Mouse (Mus musculus) embryonic facial prominence, embryonic 11.5 days (tissue): ENCODE data around the gene Hspa1b. TPM values are rescaled to one million over a fixed set of nuclear protein-coding genes. Genes with fewer than 3 reads are reported as not detected.
"Not testable (repeated sequence)": the region's sequence is repeated elsewhere in the genome, so short reads cannot be mapped to it uniquely, and the experiment has no call there.

Experiments
- ATAC-seq: fragments of 200-750 bp; cut with Nextera tagmentation; replicated peaks from 2 replicates; pipeline ENCODE4 v1.8.0; 2017; ENCODE audit warnings: low read depth; ENCODE audit not compliant: insufficient number of reproducible peaks, low FRiP score, low TSS enrichment
- DNase-seq: peaks from one replicate; pipeline ENCODE4 v3.0.0-alpha.2; 2015; ENCODE audit warnings: low spot score
- H3K27ac ChIP-seq: fragments of 300-500 bp; sonication (generic); replicated peaks from 2 replicates; pipeline ENCODE4 v1.5.1; 2014; ENCODE audit warnings: mild to moderate bottlenecking, low read depth, low read length, control low read depth
- H3K27me3 ChIP-seq: fragments of 300-500 bp; sonication (generic); 2 replicates; pipeline ENCODE4 v1.6.1; 2014; ENCODE audit warnings: mild to moderate bottlenecking, low read length, moderate library complexity, mixed read lengths; ENCODE audit not compliant: control insufficient read depth, insufficient read depth
- H3K36me3 ChIP-seq: fragments of 300-500 bp; sonication (generic); replicated peaks from 2 replicates; pipeline ENCODE4 v1.6.1; 2014; ENCODE audit warnings: low read depth, mild to moderate bottlenecking, low read length, moderate library complexity, mixed read lengths; ENCODE audit not compliant: control insufficient read depth, insufficient read depth
- H3K4me1 ChIP-seq: fragments of 300-500 bp; sonication (generic); 2 replicates; pipeline ENCODE4 v1.6.1; 2014; ENCODE audit warnings: low read length, mixed read lengths; ENCODE audit not compliant: control insufficient read depth, insufficient read depth
- H3K4me2 ChIP-seq: fragments of 300-500 bp; sonication (generic); 2 replicates; pipeline ENCODE4 v1.6.1; 2014; ENCODE audit warnings: low read depth, mild to moderate bottlenecking, control low read depth, low read length, moderate library complexity
- H3K4me3 ChIP-seq: fragments of 300-500 bp; sonication (generic); 2 replicates; pipeline ENCODE4 v1.5.1; 2014; ENCODE audit warnings: low read depth, low read length, control low read depth
- H3K9ac ChIP-seq: fragments of 300-500 bp; sonication (generic); replicated peaks from 2 replicates; pipeline ENCODE4 v1.6.1; 2014; ENCODE audit warnings: mild to moderate bottlenecking, control low read depth, low read length
- H3K9me3 ChIP-seq: fragments of 300-500 bp; sonication (generic); replicated peaks from 2 replicates; pipeline ENCODE4 v1.6.1; 2016; ENCODE audit warnings: mild to moderate bottlenecking, low read length, inconsistent platforms, mixed read lengths; ENCODE audit not compliant: control insufficient read depth
- WGBS: fragments of 180-500 bp; shearing (Covaris S2); extraction: QIAGEN DNeasy Blood & Tissue Kit; methylation state at CpG from one replicate; pipeline ENCODE4 v1.1.7; 2014; 5-methylcytosine and 5-hydroxymethylcytosine counted together
- polyA plus RNA-seq: library from polyadenylated mRNA; unstranded; fragments of >200 nt; fragmentation: Nextera tagmentation; extraction: Ambion mirVana; gene quantifications from 2 replicates; pipeline ENCODE4 v1.2.1, GENCODE M21; 2014

Gene Hspa1b
- polyA plus RNA-seq, 1 experiment from 2014 or later: 0.21 TPM

DNA sequence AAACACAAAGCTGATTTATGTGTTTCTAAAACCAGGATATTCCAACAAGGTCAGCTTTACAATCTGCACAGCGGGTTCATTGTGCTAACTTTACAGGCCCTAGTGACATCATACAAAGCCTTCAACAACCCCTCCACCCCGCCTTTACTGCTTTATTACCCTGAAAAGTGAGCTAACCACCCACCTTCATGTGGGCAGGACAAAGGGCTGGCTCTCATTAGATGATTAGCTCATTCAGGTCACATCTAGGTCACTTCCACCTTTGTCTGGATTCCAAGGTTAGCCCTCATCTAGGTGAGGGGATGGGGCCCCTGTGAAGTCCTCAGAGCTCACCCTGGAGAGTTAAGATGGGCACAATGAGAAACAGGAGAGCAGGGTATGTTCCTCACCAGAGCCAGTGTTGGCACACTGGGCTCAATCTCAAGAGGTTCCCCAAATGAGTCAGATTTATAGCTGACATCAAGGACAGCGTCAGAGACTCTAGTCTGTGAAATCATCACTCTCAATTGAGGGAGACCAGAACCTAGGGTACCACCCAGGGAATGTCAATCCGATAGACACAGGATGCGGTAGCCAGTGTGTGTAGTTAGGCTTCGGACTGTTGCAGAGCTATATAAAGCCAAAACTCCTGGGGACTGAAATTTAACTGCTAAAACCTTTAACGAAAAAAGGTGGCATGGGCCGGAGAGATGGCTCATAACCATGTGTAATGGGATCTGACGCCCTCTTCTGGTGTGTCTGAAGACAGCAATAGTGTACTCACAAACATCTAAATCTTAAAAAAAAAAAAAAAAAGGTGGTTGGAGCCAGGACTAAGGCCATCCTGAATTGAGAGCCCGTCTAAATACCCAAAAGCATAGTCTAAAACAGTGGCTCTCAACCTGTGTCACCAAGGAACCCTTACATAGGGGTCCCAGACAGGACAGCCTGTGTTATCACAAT lies 8.3 kb downstream of the Hspa1b start:
- DNase-seq: no peak
- peak overlapping the region; percentile 93 for H3K27ac ChIP-seq
- H3K9me3 ChIP-seq: no peaks in the 10 kb centered on the region
- H3K9ac ChIP-seq: peak overlapping the region; percentile 99
- H3K4me1 ChIP-seq: peaks cover 4% of the 10 kb centered on the region; the same call in 1 of the 2 replicates
- H3K27me3 ChIP-seq: no peaks in the 10 kb centered on the region
- peak overlapping the region; percentile 42 for H3K4me2 ChIP-seq
- H3K36me3 ChIP-seq: peaks cover 12% of the 10 kb centered on the region
- no peak for ATAC-seq
- H3K4me3 ChIP-seq: peak overlapping the region; percentile 97
- 31% methylated on average over 10 of the region's 10 CpGs for WGBS

DNA sequence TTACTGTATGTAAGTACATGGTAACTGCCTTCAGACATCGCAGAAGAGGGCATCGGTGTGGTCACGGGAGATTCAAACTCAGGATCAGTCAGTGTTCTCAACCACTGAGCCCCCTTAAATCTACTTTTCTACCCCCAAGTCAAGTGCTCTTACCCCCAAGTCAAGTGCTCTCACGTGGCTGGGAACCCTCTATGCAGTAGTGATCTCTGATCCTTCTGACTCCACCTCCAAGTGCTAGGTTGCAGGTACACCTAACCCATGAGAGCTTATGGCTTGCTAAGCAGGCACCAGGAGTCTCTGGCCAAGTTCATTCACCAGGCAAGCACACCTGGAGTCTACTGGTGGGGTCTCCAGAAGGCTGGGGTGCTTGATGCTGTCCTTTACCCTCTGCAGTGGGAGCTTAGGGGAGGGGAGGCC lies 9.5 kb downstream of the Hspa1b start:
- H3K27ac ChIP-seq: 0 out of 2 replicates have a peak overlapping the region, but pooled peaks have one; percentile 16
- H3K36me3 ChIP-seq: peaks cover 12% of the 10 kb centered on the region
- no peaks in the 10 kb centered on the region for H3K9me3 ChIP-seq
- 34% methylated on average over 4 of the region's 4 CpGs for WGBS
- peak overlapping the region; percentile 4; the same call in 1 of the 2 replicates for H3K4me3 ChIP-seq
- H3K4me1 ChIP-seq: peaks cover 4% of the 10 kb centered on the region; the same call in 1 of the 2 replicates
- DNase-seq: no peak
- H3K9ac ChIP-seq: no peak overlapping the region
- H3K4me2 ChIP-seq: no peak overlapping the region
- H3K27me3 ChIP-seq: no peaks in the 10 kb centered on the region
- no peak for ATAC-seq

GRCm38 (mm10) chr17:34948721-34949552 lies 10.1 kb downstream of the Hspa1b start:
- 61% methylated on average over 9 of the region's 9 CpGs for WGBS
- H3K27me3 ChIP-seq, H3K4me1 ChIP-seq, DNase-seq, H3K4me3 ChIP-seq, H3K27ac ChIP-seq, H3K9ac ChIP-seq, H3K4me2 ChIP-seq, ATAC-seq, H3K9me3 ChIP-seq: not testable (repeated sequence)
- peaks cover 12% of the 10 kb centered on the region for H3K36me3 ChIP-seq

- peaks cover 12% of the 10 kb centered on the region for H3K36me3 ChIP-seq
- no peak overlapping the region for H3K27ac ChIP-seq
- no peak overlapping the region for H3K9ac ChIP-seq
- H3K9me3 ChIP-seq: no peaks in the 10 kb centered on the region
- H3K4me3 ChIP-seq: no peak overlapping the region
- H3K27me3 ChIP-seq: no peaks in the 10 kb centered on the region
- 28% methylated on average over 8 of the region's 8 CpGs for WGBS
- no peak overlapping the region for H3K4me2 ChIP-seq
- ATAC-seq: no peak
- DNase-seq: peak; percentile 67
- H3K4me1 ChIP-seq: peaks cover 4% of the 10 kb centered on the region; the same call in 1 of the 2 replicates
Observed at GRCm38 (mm10) chr17:34947606-34948005, 11.4 kb downstream of the Hspa1b start.

- ATAC-seq (no peak), DNase-seq (no peak)
- H3K9me3 ChIP-seq: no peaks in the 10 kb centered on the region
- H3K27me3 ChIP-seq: no peaks in the 10 kb centered on the region
- no peak overlapping the region for H3K4me3 ChIP-seq
- 87% methylated on average over 5 of the region's 5 CpGs for WGBS
- peaks cover 12% of the 10 kb centered on the region for H3K36me3 ChIP-seq
- peaks cover 4% of the 10 kb centered on the region; the same call in 1 of the 2 replicates for H3K4me1 ChIP-seq
- no peak overlapping the region for H3K9ac ChIP-seq
- no peak overlapping the region for H3K27ac ChIP-seq
- H3K4me2 ChIP-seq: no peak overlapping the region
Observed at GRCm38 (mm10) chr17:34946486-34947140, 12.4 kb downstream of the Hspa1b start.

GRCm38 (mm10) chr17:34944362-34944761 lies 14.7 kb downstream of the Hspa1b start:
- no peaks in the 10 kb centered on the region for H3K4me1 ChIP-seq
- DNase-seq: no peak

DNA sequence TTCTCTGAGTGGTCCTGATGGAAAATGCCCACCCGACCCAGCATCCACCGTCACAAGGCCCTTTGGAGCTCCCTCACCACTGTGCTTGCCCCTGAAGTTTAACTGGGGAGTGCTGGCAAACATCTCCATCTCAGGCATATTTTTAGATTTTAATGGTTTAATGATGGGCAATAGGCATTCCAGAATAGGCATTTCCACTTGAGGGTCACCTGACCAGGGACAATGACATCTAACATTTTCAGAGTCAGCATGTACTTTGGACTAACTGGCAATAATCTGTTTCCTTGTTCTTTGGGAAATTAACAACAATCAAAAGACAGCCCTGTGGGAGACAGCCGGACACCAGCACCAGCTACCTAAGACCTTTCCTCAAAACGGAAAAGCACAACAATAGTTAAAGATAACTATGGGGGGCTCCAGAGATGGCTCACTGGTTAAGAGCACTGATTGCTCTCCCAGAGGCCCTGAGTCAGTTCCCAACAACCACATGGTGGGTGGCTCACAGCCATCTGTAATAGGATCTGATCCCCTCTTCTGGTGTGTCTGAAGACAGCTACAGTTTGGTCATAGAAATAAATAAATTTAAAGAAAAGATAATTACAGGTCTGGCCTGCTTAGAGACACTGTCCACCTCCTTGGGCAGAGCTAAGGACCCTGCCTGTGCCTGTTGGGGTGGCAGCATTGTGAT lies 15.8 kb downstream of the Hspa1b start:
- Histone ChIP-seq H3K9me3 (no peaks in the 10 kb centered on the region), H3K4me1 (no peaks in the 10 kb centered on the region), H3K27me3 (no peaks in the 10 kb centered on the region), H3K9ac (no peak overlapping the region), H3K4me2 (no peak overlapping the region), H3K27ac (no peak overlapping the region), H3K4me3 (no peak overlapping the region), H3K36me3 (no peaks in the 10 kb centered on the region)
- ATAC-seq: no peak
- DNase-seq: no peak
- 86% methylated on average over 4 of the region's 4 CpGs for WGBS

More at GRCm38 (mm10) chr17:34944362-34944761, 14.7 kb downstream of the Hspa1b start:
- Histone ChIP-seq H3K9ac (no peak overlapping the region), H3K4me3 (no peak overlapping the region), H3K36me3 (no peaks in the 10 kb centered on the region), H3K9me3 (no peaks in the 10 kb centered on the region), H3K4me2 (no peak overlapping the region), H3K27me3 (no peaks in the 10 kb centered on the region), H3K27ac (no peak overlapping the region)
- no peak for ATAC-seq
